Mouse (Mus musculus) midbrain, embryonic 15.5 days (tissue): ENCODE data around the gene Ncapd3. TPM values are rescaled to one million over a fixed set of nuclear protein-coding genes. Genes with fewer than 3 reads are reported as not detected.

Source experiments
- ATAC-seq: fragments of 200-750 bp; cut with Nextera tagmentation; replicated peaks from 2 replicates; pipeline ENCODE4 v1.8.0; 2017; ENCODE audit warnings: moderate TSS enrichment
- H3K27ac ChIP-seq: fragments of 300-500 bp; sonication (generic); 2 replicates; pipeline ENCODE4 v1.5.1; 2015; ENCODE audit warnings: mild to moderate bottlenecking, inconsistent platforms
- H3K27me3 ChIP-seq: fragments of 300-500 bp; sonication (generic); replicated peaks from 2 replicates; pipeline ENCODE4 v1.6.1; 2015; ENCODE audit warnings: inconsistent platforms
- H3K36me3 ChIP-seq: fragments of 300-500 bp; sonication (generic); replicated peaks from 2 replicates; pipeline ENCODE4 v1.6.1; 2015; ENCODE audit warnings: inconsistent platforms
- H3K4me1 ChIP-seq: fragments of 300-500 bp; sonication (generic); 2 replicates; pipeline ENCODE4 v1.6.1; 2015; ENCODE audit warnings: inconsistent platforms
- H3K4me2 ChIP-seq: fragments of 300-500 bp; sonication (generic); 2 replicates; pipeline ENCODE4 v1.6.1; 2015; ENCODE audit warnings: inconsistent platforms, mild to moderate bottlenecking, moderate library complexity
- H3K4me3 ChIP-seq: fragments of 300-500 bp; sonication (generic); 2 replicates; pipeline ENCODE4 v1.5.1; 2015; ENCODE audit warnings: mild to moderate bottlenecking, inconsistent platforms
- H3K9ac ChIP-seq: fragments of 300-500 bp; sonication (generic); 2 replicates; pipeline ENCODE4 v1.6.1; 2015; ENCODE audit warnings: mild to moderate bottlenecking, inconsistent platforms
- H3K9me3 ChIP-seq: fragments of 300-500 bp; sonication (generic); 2 replicates; pipeline ENCODE4 v1.6.1; 2016; ENCODE audit warnings: inconsistent platforms
- WGBS: fragments of 180-500 bp; shearing (Covaris S2); methylation state at CpG from one replicate; pipeline ENCODE4 v1.1.7; 2015; ENCODE audit warnings: mixed read lengths; 5-methylcytosine and 5-hydroxymethylcytosine counted together
- polyA plus RNA-seq: library from polyadenylated mRNA; unstranded; fragments of >200 nt; fragmentation: Nextera tagmentation; extraction: Ambion mirVana; gene quantifications from 2 replicates; pipeline ENCODE4 v1.2.1, GENCODE M21; 2015

The Ncapd3 gene
- polyA plus RNA-seq, 1 experiment from 2014 or later = 15.1 TPM

DNA sequence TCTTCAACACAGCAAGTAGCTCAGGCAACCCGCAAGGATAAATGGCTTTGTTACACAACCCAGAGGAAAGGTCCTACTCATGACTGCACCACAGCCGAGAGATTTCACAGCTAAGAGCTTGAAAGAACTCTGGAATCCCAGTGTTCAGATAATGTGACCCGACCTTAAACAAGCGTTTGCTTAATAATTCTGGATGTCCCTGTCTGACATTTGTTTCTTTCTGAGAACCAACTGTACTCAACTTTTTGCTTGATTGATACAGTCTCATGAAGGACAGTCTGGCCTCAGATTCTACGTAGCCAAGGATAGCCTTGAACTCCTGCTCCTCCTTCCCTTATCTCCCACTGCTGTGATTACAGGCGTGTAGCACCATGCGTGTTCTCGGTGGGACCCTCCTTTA is 106.7 kb downstream of the Ncapd3 start:
- H3K27ac ChIP-seq = no peak overlapping the region
- no peak overlapping the region for H3K9ac ChIP-seq

DNA sequence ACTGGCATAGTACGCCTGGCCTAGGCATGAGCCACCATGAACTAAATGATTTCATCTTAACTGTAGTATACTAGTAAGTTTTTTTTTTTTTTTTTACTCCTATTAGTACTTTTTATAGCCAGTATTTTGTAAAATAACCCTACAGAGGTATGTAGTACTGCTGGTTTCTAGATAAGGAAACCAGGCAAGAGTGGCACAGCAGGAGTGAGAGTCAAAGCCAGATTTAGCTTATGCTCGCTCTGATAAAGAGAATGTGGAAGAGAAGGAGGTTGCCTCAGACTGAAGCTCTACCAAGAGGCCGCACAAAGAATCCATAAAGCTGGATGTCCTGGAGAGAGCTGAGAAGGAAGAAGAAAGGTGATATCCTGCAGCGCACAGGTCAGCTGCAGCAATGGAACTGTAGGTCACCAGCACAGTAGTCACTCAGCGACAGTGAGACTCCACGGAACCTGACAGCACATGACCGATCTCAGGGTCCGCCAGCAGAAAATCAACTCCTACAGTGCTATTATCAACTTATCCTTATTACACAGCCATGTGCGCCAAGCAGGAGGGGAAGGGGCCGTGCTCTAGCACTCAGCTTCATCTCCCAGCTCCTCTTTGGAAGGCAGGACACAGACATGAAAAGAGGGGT is 110.6 kb downstream of the Ncapd3 start:
- 91% methylated on average over 10 of the region's 10 CpGs for WGBS

More for the DNA sequence above, 106.7 kb downstream of the Ncapd3 start:
- H3K36me3 ChIP-seq = 0 out of 2 replicates have a peak, but pooled peaks cover 1% of the 10 kb centered on the region
- no peaks in the 10 kb centered on the region for H3K4me1 ChIP-seq
- no peak overlapping the region for H3K4me3 ChIP-seq
- H3K4me2 ChIP-seq = no peak overlapping the region
- ATAC-seq = no peak
- 86% methylated on average over 8 of the region's 8 CpGs for WGBS
- H3K9me3 ChIP-seq = no peaks in the 10 kb centered on the region
- H3K27me3 ChIP-seq = no peaks in the 10 kb centered on the region

DNA sequence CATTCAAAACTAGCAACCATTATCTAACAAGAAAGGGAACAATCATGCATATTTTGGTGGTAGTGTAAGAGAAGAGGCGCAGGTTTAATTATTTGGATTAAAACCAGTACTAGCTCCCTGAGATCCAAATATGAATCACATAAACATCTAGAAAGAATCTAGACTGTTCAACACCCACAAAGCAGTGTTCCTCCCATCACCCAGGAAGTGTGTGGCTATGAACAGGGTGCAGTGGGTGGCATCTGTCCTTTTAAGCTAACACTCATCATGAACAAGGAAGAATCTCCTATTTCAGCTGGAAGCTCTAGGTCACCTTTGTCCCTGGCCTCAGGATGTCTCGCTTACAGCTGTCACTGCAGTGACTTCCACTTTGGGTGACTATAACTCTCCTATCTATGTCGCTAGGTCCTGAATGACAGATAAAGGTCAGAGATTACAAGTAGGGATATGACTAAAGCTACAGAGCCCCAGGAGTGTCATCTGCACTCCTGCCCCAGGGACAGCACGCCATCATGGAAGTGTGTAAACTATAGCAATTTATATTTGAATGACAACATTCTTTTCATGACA is 114.4 kb downstream of the Ncapd3 start:
- WGBS = 91% methylated on average over 4 of the region's 4 CpGs

More for the DNA sequence above, 110.6 kb downstream of the Ncapd3 start:
- H3K4me2 ChIP-seq = no peak overlapping the region
- H3K36me3 ChIP-seq = 0 out of 2 replicates have a peak, but pooled peaks cover 4% of the 10 kb centered on the region
- no peak for ATAC-seq
- no peaks in the 10 kb centered on the region for H3K4me1 ChIP-seq
- no peaks in the 10 kb centered on the region for H3K27me3 ChIP-seq
- H3K27ac ChIP-seq = no peak overlapping the region
- no peak overlapping the region for H3K4me3 ChIP-seq
- no peak overlapping the region for H3K9ac ChIP-seq
- H3K9me3 ChIP-seq = no peaks in the 10 kb centered on the region

More for the DNA sequence above, 114.4 kb downstream of the Ncapd3 start:
- H3K4me3 ChIP-seq = no peak overlapping the region
- peaks cover 13% of the 10 kb centered on the region for H3K4me1 ChIP-seq
- H3K4me2 ChIP-seq = no peak overlapping the region
- no peaks in the 10 kb centered on the region for H3K9me3 ChIP-seq
- H3K27ac ChIP-seq = no peak overlapping the region
- 0 out of 2 replicates have a peak, but pooled peaks cover 4% of the 10 kb centered on the region for H3K36me3 ChIP-seq
- no peaks in the 10 kb centered on the region for H3K27me3 ChIP-seq
- no peak for ATAC-seq
- no peak overlapping the region for H3K9ac ChIP-seq

Other genes starting within 250 kb of the Ncapd3 start
- gene Glb1l2, start 223.7 kb upstream of the Ncapd3 start, polyA plus RNA-seq = 2.0 and 2.9 TPM in 2 replicates
- not detected in 2 replicates for gene Glb1l3, start 169.3 kb upstream of the Ncapd3 start, polyA plus RNA-seq
- gene Gm1110, start 107.1 kb upstream of the Ncapd3 start, polyA plus RNA-seq = 0.23 and 0.34 TPM in 2 replicates
- gene Acad8, start 30.6 kb upstream of the Ncapd3 start, polyA plus RNA-seq = 35.8 and 36.4 TPM in 2 replicates
- gene Thyn1, start 30.5 kb upstream of the Ncapd3 start, polyA plus RNA-seq = 122 TPM in 2 replicates
- gene Vps26b, start 110 bp upstream of the Ncapd3 start, polyA plus RNA-seq = 89.6 and 92.2 TPM in 2 replicates
- 52.2 and 53.5 TPM in 2 replicates for gene Jam3, start 125.2 kb downstream of the Ncapd3 start, polyA plus RNA-seq